In the genomic region with DNA sequence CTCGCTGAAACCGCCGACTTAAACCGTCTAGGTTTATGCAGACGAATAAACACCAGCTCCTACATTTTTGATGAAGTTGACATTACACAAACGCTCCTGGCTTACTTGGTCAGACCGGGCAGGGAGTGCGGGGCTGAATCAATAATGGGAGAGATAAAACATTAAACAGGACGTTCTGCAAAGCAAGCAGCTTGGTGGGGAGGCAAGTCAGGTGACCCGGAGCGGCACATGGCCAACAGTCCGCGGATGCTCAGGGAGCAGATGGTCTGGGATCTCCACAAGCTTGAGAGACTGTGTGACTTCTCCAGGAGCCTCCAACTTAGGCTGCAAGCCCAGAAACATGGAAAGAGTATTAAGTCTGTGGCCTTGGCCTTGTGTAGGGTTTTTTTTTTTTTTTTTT, we compare ENCODE assay signal across 7 mouse cellular contexts.
A peak's percentile ranks its signal among the peaks of the same experiment; 100 is the strongest.
DNase-seq lines count a peak whose midpoint lies in the region; ATAC-seq and TF ChIP-seq lines count a peak whose summit lies in the region.

No protein-coding gene starts in this region.

- no peaks in the 10 kb centered on the region for H3K36me3 ChIP-seq in liver, adult 2 months (ENCODE audit: control insufficient read depth, insufficient read depth, low read length)
- H3K36me3 ChIP-seq in liver, embryonic 12.5 days, result no peaks in the 10 kb centered on the region
- H3K36me3 ChIP-seq in heart, embryonic 12.5 days, result no peaks in the 10 kb centered on the region

- no peak overlapping the region for H3K4me3 ChIP-seq in liver, adult 2 months (ENCODE audit: insufficient read depth, low read depth, low read length)
- H3K4me3 ChIP-seq in liver, embryonic 12.5 days, result no peak overlapping the region
- H3K4me3 ChIP-seq in heart, embryonic 12.5 days, result no peak overlapping the region

- H3K4me2 ChIP-seq in liver, embryonic 12.5 days, result no peak overlapping the region
- no peak overlapping the region for H3K4me2 ChIP-seq in heart, embryonic 12.5 days

- no peaks in the 10 kb centered on the region for H3K27me3 ChIP-seq in liver, adult 2 months (ENCODE audit: control insufficient read depth, insufficient read depth, low read length)
- H3K27me3 ChIP-seq in liver, embryonic 12.5 days (replicated peaks), result peaks cover 43% of the 10 kb centered on the region
- H3K27me3 ChIP-seq in heart, embryonic 12.5 days (replicated peaks), result peaks cover 31% of the 10 kb centered on the region

- H3K79me2 ChIP-seq in liver, adult 2 months (ENCODE audit: control insufficient read depth, insufficient read depth, low read length), result no peaks in the 10 kb centered on the region

- TF ChIP-seq POLR2A in liver, adult 2 months (IDR thresholded peaks at IDR 0.05; ENCODE audit: extremely low read depth, insufficient read depth, low read length), result no peak

- H3K27ac ChIP-seq in liver, adult 2 months (replicated peaks; ENCODE audit: insufficient read depth, low read depth, low read length), result peak overlapping the region; percentile 25; the same call in 1 of the 2 replicates
- H3K27ac ChIP-seq in liver, embryonic 12.5 days, result no peak overlapping the region
- no peak overlapping the region for H3K27ac ChIP-seq in heart, embryonic 12.5 days (ENCODE audit: poor library complexity, severe bottlenecking)

- WGBS in liver, adult 2 months, result 10% methylated on average over 13 of the region's 13 CpGs
- WGBS in liver, embryonic 12.5 days (ENCODE audit: insufficient replicate concordance), result 53% methylated on average over 13 of the region's 13 CpGs
- WGBS in heart, embryonic 12.5 days, result 56% methylated on average over 13 of the region's 13 CpGs

- H3K9me3 ChIP-seq in liver, embryonic 12.5 days (replicated peaks), result no peaks in the 10 kb centered on the region
- H3K9me3 ChIP-seq in heart, embryonic 12.5 days (replicated peaks), result no peaks in the 10 kb centered on the region

- peaks cover 28% of the 10 kb centered on the region for H3K4me1 ChIP-seq in liver, adult 2 months (ENCODE audit: control insufficient read depth, insufficient read depth, low read length)
- peaks cover 6% of the 10 kb centered on the region; the same call in 1 of the 2 replicates for H3K4me1 ChIP-seq in liver, embryonic 12.5 days
- peaks cover 10% of the 10 kb centered on the region; the same call in 1 of the 2 replicates for H3K4me1 ChIP-seq in heart, embryonic 12.5 days (replicated peaks)

- TF ChIP-seq CTCF in liver, adult 2 months (IDR thresholded peaks at IDR 0.05; ENCODE audit: low read depth, low read length), result no peak

- no peak for ATAC-seq in liver, embryonic 12.5 days
- ATAC-seq in heart, embryonic 12.5 days (ENCODE audit: insufficient number of reproducible peaks, low FRiP score), result 0 out of 2 replicates have a peak, but pooled peaks have one; percentile 29
- ATAC-seq in erythroid progenitor cell, adult 5-6 weeks (replicated peaks; ENCODE audit: low FRiP score, poor library complexity, severe bottlenecking), result no peak
- no peak for ATAC-seq in frontal cortex, adult (ENCODE audit: low TSS enrichment)

- no peak overlapping the region for H3K9ac ChIP-seq in liver, adult 2 months (ENCODE audit: low read depth, low read length)
- no peak overlapping the region for H3K9ac ChIP-seq in liver, embryonic 12.5 days
- H3K9ac ChIP-seq in heart, embryonic 12.5 days, result no peak overlapping the region

- DNase-seq in liver, adult 2 months (ENCODE audit: extremely low read depth, low read depth, low spot score), result peak; percentile 93
- peak; percentile 97 to 98 for DNase-seq in cerebellum, postnatal 10 days
- peak; percentile 30 to 49 for DNase-seq in layer of hippocampus, postnatal 14 days (ENCODE audit: low spot score in 2 of 2)

Comparison
In these comparisons a context has a peak if more than half of its experiments do, and no peak if none do; other contexts are left out.
1. DNase-seq: peak in every context shown above with its lines; median percentile 98 in cerebellum, postnatal 10 days; 93 in liver, adult 2 months; 40 in layer of hippocampus, postnatal 14 days.